Mouse (Mus musculus): ENCODE measurements around the gene Stk10.

Stk10 gene

DNA sequence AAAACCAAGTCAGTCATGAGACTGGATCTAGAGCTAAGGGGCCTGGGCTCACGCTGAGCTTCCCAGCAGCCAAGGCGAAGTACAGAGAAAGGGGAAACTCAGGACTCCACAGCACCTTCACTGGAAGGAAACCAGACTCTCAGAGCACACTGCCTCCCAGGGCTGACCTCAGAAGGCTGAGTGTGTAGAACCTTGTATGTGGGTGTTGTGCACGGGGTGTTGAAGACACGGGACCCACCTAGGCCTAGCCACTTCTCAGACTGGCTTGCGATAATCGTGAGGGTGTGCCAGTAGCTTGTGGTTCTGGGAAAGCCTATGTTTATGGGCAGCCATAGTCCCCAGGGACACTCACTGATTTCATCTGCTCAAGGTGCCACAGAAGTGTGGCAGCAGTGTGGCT lies 38.0 kb downstream of the Stk10 start:
- DNase-seq, result no peak

DNA sequence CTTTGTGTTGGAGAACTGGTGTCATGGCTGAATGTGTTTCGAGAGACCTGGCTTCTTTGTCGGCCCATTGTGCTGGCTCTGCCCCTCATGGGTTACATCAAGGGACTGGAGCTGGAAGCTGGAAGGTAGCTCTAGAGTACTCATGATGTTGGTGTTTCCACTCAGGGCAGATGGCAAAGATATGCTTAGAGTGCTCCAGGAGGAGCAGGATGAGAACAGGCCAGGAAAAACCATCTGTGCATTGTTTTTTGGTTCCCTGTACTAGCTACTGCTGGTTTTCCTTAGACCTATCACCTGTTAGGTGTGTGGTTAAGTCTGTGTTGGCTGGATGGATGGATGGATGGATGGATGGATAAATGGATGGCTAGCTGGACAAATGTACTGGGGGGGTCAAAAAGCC lies 40.6 kb downstream of the Stk10 start:
- no peak for DNase-seq

DNA sequence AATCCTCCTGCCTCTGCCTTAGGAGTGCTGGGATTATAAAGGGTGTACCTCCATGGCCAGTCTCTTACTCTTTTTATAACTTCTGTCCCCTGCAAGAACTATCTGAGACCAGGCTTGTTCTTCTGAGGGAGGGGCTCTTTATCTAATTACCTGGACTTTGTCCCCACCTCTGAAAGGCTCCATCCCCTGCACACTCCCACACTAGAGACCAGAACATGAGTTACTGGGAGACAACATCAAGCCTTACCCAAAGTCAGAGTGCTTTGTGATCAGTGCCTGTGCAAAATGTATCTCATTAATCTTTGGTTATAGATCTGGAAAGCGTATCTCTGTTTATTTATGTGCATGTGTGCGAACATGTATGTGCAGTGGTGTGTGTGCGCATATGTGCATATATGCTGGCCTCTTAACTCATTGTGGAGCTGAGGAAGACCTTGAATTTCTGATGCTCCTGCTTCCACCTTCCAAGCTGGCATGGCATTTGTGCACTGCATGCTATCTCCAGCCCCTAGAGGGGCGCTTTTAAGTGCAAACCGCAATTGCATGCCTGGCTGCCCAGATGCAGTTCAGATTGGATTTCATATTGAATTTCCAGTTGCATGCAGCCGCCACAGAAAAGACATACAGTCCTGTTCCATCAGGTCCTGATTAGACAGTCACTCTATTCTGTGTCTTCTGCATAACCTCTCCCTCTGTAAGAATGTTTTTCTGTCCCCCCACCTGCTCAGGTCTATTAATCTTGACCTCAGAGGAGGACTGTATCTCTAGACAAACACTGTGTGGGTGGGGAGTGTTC lies 43.1 kb downstream of the Stk10 start:
- peak; percentile 34 for DNase-seq

DNA sequence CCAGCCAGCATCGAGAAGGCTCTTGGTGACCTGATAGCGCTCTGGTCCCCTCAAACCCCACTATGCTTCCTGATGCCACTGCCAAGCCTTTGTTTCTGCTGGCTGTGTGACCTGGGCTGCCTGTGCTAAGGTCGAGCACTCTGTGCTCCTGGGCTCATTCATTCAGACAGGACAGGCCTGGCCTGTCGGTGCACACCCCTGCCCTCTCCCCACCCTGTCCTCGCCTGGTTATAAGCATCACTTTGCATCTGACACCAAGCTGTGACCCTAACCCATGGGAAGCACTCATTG lies 43.6 kb downstream of the Stk10 start:
- DNase-seq, result no peak

DNA sequence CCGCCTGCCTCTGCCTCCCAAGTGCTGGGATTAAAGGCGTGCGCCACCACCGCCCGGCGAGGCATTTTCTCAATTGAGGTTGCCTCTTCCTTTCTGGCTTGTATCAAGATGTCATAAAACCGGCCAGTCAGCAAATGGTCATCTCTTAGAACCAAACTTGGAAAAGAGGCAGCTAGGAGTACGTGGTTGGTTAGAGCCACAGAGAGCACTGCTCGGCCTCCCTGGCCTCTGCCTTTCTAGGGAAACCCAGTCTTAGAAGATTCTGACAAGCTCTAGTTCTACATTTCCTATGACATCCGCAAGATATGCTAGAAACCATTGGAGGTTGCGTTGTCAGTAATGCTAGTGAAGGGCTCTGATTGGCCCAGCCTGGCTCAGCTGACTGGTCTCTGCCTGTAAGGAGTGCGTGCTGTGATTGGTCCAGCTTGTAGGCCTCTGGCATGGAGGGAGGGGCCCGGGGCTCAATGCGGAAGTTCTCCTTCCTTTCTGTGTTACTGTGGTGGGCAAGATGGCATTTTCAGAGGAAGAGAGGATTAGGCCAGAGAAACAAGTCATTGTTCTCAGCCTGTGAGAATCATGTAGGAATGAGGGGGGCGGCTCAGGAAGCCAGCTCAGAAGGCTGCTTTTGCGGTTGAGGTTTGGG lies 47.3 kb downstream of the Stk10 start:
- peak; percentile 55 for DNase-seq

DNA sequence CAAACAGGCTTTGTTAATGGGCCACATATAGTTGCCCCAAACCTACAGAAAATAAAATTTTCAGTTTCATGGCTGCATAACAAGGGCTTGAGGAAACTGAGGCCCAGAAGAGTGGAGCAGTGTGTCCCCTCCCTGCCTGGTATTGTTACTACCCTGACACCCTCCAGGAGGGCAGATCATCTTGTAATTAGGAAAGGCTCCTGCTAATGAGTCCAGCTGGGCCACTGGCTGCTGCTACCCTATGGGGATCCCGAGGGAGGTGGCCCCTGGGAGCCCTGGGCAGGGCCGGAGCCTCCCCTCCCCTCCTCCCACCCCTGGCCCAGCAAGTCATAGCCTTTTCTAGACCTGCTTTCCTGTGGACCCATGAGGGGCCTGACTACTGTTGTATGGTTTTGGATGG lies 47.9 kb downstream of the Stk10 start:
- no peak for DNase-seq

DNA sequence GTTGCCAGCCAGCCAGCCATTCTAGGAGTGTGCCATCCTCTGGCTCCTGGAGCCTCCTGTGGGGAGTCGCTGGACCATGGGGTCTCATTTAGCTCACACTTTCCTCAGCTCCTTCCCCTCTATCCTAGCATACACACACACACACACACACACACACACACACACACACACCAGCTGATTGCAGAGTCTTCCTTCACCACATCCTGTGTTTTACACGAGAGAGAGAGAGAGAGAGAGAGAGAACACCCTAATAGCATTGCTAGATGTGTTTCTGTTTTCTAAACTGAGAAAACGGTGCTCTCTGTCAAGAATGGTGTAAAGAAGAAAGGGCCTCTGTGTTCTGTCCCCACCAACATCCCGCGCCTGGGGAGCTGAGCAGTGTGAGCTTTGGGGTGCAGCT lies 49.7 kb downstream of the Stk10 start:
- no peak for DNase-seq

DNA sequence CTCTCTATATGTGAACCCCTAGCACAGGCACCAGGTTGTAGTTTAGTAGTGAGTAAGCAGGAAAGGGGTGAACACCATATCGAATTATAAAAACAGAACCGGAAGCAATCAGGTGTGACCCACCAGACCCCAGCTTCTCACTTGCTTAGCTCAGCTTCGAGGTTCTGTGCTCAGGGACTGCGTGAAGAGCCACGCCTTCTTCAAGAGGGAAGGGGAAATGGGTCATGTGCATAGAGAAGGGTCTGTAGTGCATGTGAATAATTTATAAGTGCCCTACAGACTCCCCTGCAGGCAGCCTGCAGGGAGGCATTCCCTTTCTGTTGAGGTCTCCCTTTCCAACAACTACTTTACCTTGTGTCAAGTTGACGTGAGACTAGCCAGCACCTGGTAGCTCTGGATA lies 52.9 kb downstream of the Stk10 start:
- no peak for DNase-seq

DNA sequence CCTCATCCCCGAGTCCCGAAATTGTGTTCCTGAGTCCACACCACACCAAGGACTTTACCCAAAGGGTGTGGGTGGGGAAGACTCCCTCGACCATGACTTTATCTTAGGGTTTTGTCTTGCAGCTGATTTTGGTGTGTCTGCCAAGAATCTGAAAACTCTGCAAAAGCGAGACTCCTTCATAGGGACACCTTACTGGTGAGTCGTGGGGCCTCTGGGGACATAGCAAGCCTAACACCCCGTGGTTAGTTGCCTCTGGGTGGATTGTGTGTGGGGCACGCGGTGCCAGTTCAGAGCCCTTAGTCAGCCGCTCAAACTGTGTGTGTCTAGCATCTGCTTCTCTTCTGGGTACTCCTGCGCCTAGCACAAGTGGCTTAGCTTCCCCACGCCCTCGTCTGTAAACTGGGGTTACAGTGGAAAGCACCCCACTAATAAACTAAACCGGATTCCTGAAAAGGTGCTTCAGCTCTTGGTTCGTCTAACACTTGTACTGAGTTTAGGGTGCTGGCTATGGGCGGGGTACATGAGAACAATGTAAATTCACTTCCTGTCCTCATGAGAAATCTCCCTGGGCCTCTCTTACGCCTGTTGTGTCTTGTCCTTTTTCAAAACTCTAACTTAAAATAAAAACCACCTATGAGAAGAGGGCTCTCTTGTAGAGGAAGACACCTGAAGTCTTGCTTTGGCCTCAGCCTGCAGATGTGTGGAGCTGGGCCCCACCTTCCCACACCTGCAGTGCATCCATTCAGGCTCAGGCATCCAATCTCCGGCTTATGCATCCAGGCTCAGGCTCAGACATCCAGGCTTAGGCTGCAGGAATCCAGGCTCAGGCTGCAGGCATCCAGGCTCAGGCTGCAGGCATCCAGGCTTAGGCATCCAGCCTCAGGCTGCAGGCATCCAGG lies 54.3 kb downstream of the Stk10 start:
- DNase-seq, result no peak

DNA sequence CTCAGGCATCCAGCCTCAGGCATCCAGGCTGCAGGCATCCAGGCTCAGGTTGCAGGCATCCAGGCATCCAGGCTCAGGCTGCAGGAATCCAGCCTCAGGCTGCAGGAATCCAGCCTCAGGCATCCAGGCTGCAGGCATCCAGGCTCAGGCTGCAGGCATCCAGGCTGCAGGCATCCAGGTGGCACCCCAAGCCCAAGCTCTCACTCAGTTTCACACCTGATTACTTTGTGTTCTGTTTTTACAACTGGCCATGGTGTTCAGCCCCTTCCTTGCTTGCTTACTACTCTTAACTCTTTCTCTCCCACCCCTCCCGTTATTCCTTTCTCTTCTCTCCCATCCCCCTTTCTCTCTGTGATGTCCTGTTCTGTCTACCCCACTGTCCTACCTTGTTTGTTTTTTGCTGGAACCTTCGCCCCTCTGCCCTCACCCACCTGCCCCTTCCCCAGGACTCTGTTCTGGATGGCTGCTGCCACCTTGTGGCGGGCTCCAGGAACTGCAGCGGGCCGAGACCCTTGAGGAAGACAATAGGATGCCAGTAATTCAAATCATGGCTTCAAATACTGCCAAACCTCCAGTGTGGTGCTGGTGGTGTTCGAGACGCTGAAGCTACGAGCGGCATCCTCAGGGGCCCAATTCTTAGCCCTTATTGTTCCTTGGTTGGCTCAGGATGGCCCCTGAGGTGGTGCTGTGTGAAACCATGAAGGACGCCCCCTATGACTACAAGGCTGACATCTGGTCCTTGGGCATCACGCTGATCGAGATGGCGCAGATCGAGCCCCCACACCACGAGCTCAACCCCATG lies 55.2 kb downstream of the Stk10 start:
- DNase-seq, result peak; percentile 85

DNA sequence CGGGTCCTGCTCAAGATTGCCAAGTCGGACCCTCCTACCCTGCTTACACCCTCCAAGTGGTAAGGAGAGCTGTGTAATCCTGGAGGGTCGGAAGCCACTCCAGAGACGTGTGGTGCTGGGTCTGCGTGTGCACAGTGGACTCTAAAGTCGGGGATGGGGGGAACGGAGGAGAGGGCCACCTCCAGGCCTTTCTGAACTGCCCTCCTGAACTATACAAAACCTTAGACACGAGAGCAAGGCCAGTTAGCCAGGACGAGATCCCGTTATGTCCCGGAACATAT lies 55.7 kb downstream of the Stk10 start:
- DNase-seq, result no peak

DNA sequence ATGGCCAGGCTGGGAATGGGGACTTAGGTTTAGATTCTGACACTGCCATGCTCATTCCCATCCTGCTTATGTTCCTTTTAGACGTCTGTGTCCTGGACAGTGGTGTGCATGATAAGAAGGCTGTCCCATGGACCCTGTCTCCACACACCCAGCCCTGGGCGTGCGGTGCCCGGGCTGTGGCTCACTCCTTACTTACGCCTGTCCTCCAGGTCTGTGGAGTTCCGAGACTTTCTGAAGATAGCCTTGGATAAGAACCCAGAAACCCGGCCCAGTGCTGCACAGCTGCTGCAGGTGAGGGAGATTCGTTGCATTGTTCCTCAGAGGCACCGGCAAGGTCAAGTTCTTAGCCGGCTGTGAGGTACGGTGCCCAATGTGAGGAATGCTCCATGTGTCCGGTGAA lies 56.1 kb downstream of the Stk10 start:
- no peak for DNase-seq

DNA sequence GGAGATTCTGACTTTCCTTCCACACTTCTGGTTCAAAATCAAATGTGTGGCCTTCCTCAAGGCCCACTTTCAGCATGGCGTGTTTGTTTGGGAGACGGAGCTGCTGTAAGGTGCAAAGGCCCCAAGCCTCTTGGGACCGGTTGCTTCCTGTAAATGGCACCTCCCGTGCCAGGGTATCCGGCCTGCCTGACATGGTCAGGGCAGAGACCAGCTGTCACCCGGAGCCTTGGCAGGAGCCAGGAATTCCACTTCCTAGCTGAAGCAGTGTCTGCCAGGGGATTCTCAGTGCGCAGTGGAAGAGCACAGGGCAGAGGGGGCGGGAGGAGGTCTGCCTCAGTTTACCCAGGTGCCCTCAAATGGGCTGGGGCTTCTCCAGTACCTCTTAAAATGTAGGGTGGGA lies 56.7 kb downstream of the Stk10 start:
- DNase-seq, result no peak

DNA sequence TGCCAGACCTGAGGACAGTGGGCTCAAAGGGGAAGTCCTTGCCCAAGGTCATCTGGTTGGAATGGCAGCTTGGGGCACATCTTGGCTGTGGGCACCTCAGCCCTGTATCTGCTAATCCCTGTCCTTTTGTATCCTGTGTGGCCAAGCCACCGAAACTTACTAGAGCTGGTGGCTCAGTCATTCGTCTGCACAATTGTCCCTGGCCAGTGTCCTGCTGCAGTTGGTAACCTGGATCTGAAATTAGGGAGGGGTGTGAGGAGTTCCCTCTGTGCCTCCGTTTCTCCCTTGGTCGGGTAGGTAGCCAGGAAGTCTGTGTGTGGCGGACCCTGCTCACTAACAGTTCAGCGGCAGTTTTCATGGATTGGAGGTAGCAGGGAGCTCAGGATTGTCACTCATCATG lies 57.1 kb downstream of the Stk10 start:
- DNase-seq, result no peak

DNA sequence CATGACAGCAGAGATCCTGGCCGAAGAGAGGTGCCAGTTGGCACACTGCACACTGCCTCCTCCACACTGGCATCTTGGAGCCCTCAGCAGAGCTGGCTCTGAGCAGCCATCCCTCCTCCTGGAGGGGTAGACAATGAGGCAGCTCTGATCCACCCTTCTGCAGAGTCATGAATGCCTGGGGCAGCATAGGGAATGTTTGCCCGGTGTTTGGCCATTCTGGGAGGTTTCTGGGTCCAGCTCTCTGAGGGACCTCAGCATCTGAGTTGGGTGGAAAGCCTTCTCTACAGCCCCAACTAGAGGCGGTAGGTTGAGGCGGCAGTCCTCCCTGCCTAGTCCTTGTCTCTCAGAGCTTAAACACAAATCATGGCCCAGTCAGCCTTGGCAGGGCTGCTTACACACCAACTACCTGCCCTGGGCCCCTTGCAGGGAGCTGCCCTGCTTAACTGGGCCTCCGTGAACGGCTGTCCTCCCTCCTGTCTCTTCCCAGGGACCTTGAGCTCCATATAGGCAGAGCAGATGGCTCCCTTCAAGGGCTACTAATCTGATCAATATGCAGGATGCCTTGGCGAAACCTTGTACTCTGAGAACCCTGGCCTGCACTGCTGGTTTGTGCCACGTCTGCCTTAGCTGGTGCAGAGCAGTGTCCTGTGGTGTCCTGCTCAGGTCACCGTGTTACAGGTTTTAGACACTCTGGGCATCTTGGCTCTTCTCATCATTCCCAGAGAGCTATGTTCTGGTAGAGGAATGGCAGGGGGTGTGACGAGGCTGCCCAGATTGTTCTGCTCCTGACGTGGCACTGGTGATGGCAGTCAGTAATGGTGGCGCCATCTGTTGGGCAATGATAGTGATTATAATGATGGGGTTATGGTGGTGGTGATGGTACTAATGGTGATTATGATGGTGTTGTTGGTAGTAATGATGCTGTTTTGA lies 59.1 kb downstream of the Stk10 start:
- DNase-seq, result peak; percentile 61

DNA sequence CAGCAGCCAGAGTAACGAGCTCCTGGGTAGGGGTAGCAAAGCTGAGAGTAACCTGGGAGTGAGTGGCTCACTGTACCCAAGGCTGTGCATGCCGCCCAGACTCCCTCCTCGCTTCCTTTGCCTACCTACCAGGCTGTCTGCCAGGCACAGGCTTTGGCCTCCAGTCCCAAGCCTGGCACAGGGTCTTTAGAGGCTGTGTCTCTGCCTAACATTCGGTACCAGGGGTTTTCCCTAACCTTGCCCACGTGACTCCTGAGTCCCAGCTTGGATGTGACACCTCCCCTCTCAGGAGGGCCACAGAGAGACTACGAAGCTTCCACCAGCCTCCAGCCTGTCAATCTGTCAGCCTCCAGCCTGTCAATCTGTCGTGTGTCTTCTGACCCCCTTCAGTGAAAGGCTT lies 60.0 kb downstream of the Stk10 start:
- no peak for DNase-seq

DNA sequence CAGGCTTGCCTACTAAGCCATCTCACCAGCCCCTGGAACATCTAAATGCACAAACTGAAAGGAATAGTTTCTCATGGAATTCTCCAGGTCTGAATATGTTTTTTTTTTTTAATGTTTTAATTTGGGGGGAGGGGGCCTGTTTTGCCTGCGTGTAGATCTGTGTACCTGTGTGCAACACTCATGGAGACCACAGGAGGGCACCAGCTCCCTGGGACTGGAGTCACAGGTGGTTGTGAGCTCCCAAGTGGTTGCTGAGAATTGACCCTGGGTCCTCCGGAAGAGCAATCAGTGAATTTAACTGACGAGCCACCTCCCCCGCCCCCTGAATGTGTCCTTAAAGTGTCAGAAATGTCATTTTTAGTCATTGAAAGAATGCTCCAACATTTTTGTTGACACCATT lies 61.0 kb downstream of the Stk10 start:
- DNase-seq, result no peak

DNA sequence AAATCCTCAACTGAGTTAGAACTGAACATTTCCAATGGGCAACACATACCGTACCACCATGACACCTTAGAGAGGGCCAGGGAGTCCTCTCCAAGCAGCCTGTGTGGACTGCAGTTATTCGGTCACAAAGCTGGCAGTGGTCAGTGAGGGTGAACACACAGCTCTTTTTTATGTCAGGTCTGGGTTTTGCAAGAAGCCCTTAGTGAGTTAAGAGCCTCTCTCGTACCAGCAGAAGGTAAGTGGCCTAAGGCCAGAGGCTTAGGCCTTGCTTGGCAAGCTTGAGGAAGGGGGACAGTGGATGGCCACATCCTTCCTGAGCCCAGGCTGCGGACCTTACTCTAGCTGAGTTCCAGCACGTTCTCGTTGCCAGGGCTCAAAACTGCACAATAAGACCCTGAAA lies 67.3 kb downstream of the Stk10 start:
- DNase-seq, result no peak

DNA sequence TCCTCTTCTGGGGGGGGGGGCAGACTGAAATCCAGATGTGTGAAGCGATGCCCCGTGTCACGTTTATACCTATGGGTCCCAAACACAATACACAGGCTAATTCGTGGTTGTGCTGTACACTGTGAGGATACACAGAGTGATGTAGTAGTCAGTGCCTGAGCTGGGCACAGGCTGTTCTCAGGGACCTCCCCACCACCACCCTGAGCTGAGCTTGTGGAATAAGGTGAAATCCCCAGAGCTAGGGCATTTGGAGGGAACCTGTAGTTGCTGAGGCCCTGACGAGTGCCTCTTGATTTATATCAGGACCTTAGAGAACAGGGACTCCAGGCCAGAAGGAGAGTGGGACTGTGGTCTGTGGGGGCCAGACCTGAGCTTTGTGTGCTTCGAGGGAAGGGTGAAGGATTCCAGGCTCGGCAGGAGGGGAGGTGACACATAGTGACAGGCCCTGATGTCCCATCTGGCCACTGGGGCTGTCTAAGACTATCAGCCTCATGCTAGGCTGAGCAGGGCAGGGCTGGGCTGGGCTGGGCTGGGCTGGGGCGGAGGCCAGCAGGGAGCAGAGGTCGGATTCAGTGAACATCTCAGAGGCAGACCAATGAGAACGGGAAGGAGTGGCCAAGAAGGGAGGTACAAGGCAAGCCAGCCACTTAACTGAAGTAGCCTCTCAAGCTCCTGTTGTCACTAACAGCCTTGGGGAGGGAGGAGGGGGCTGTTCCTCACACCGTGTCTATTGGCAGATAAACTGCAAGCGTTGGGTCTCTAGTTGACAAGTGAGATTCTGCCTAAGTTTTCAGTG lies 68.6 kb downstream of the Stk10 start:
- DNase-seq, result peak; percentile 77

DNA sequence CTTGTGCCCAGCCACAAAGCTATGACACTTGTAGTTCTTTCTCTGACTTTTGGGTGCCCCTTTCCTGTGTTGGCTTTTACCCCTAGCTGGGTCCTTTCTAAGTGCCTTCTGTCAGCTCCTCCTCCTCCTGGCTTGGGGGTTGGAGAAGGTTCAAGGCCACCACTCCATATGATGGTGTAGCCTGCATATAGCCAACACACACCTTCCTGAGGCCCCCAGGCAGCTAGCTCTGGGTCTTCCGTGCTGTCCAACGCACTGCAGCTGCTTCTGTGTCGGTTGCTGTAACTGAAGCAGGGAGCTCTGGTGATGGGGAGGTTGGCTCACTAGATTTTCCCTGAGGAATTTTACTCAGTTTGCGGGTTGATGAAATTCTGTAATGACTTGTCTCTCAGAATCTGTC lies 71.6 kb downstream of the Stk10 start:
- DNase-seq, result no peak

DNA sequence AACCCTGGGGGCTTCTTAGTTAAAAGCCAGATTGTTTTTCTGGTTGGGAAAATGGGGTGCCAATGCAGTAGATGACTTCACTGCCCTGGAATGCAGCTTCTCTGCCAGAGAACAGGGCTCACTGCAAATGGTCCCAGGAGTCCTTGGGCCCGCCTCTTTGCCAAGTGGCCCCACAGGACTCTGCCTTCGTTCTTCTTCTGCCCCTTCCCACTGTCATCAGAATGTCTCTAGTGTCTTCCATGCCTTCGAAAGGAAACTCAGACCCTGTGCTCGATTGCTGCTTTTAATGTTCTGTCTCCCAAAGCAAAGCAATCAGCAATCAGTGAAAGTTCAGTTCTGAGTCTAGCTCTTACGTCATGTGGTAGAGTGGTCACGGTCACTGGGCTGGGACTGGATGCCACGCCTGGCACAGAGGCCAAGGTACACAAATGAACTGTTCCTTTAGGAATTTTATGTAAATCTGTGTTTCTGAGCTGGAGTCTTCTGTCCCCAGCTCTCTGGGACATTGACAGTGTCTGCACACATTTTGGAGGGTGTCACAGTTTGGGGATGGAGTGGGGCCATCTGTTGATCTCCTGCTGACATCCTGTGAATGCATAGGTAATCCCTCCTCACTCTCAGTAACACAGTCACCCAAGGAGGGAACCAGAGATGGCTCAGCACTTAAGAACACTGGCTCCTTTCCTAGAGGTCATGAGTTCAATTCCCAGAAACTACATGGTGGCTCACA lies 72.2 kb downstream of the Stk10 start:
- DNase-seq, result peak; percentile 49

All from retina, postnatal 1 day (tissue).